Mouse (Mus musculus) mature B cell (primary cell): ENCODE results near the gene Haus5.

ENCODE experiments used
- in situ Hi-C: fragments of 300-500 bp; cut with MboI; formaldehyde crosslinking; loops from 2 replicates; pipeline ENCODE4 v1.14.3; 2019

The Haus5 gene

GRCm38 (mm10) chr7:30625530-30626384, 39.0 kb downstream of the Haus5 start, which contains the start of gene Cox6b1:
Gene Cox6b1, minus strand, starts transcription at chr7:30626151.
- in situ Hi-C loops = no loop called here

- in situ Hi-C loops = no loop called here
These were observed 45.6 kb downstream of the Haus5 start for GRCm38 (mm10) chr7:30619202-30619601.

- in situ Hi-C loops = no loop called here
These were observed 46.1 kb downstream of the Haus5 start for GRCm38 (mm10) chr7:30618658-30619057.

GRCm38 (mm10) chr7:30615049-30615760, 49.6 kb downstream of the Haus5 start:
- in situ Hi-C loops = no loop called here

GRCm38 (mm10) chr7:30614454-30614853, 50.3 kb downstream of the Haus5 start:
- in situ Hi-C loops = no loop called here

- in situ Hi-C loops = no loop called here
These were observed 51.2 kb downstream of the Haus5 start for GRCm38 (mm10) chr7:30613529-30614112.

- in situ Hi-C loops = no loop called here
These were observed 52.0 kb downstream of the Haus5 start, which contains the start of gene Upk1a for GRCm38 (mm10) chr7:30612654-30613402. Gene Upk1a, minus strand, starts transcription at chr7:30612847.

- in situ Hi-C loops = no loop called here
These were observed 54.8 kb downstream of the Haus5 start for GRCm38 (mm10) chr7:30610043-30610442.

GRCm38 (mm10) chr7:30608476-30608875, 56.3 kb downstream of the Haus5 start:
- in situ Hi-C loops = no loop called here

GRCm38 (mm10) chr7:30607706-30608309, 57.0 kb downstream of the Haus5 start:
- in situ Hi-C loops = no loop called here

GRCm38 (mm10) chr7:30604944-30605343, 59.9 kb downstream of the Haus5 start:
- in situ Hi-C loops = no loop called here

GRCm38 (mm10) chr7:30604424-30604823, 60.4 kb downstream of the Haus5 start:
- in situ Hi-C loops = no loop called here
